Mouse (Mus musculus) large intestine, adult 2 months (tissue): ENCODE results near the gene Olfr250. TPM values are rescaled to one million over a fixed set of nuclear protein-coding genes. Genes with fewer than 3 reads are reported as not detected.
"Not testable (repeated sequence)": the region's sequence is repeated elsewhere in the genome, so short reads cannot be mapped to it uniquely, and the experiment has no call there.

Source experiments
- DNase-seq: peaks from one replicate; pipeline ENCODE4 v3.0.0-alpha.2; 2012; ENCODE audit warnings: low read depth, low spot score
- WGBS: fragments of 180-500 bp; shearing (Covaris S2); methylation state at CpG from one replicate; pipeline ENCODE4 v1.1.7; 2018; 5-methylcytosine and 5-hydroxymethylcytosine counted together
- polyA plus RNA-seq: library from polyadenylated mRNA; depleted of rRNA; stranded (reverse); fragments of >200 nt; gene quantifications from 2 replicates; pipeline ENCODE4 v1.2.3, GENCODE M21; 2012; rRNA removed

Olfr250 gene
- polyA plus RNA-seq, result not detected in 2 replicates

DNA sequence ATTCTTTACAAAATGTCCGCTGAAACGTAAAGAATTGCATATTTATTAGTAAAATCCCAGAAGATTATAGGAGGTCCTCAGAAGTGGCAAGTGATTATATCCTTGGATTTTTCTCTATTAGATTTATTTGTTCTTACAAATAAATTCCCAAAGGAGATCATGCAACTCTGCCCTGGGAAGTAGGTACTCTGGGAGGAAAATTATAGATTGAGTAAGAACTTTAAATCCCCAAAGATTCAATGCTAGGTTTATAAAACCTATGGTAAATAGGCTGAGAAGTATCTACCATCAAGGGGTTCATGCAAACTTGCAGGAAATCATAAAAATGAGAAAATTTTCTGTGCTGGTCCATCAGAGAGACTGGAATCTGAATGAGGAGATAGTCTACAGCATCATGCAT lies at the start of gene Olfr250:
TSS of gene Olfr250 (plus strand) at position 301 of the 400 bp plus-strand sequence.
- WGBS, result 88% methylated on average over 2 of the region's 2 CpGs
- no peak for DNase-seq

DNA sequence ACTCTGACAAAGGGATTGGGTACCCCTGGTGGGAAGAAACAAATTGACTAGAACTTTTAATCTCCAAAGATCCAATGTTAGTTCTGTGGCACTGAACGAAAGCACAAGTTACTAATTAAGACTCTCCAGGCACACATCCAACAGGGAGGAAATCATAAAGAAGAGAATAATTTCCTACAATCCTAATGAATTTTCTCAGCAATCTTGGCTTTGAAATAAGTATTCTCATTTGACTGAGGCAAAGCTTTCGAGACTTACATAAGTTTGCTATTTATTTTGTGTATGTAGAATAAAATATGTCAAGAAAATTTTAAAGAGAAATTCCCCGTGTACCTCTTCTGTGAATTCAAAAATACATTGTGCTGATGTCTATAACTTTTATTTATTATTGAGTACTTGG lies 37.9 kb upstream of the Olfr250 start, which contains the start of gene Olfr25:
TSS of gene Olfr25 (plus strand) at position 301 of the 400 bp plus-strand sequence.
- DNase-seq, result no peak
- WGBS, result 70% methylated on average over 3 of the region's 3 CpGs

DNA sequence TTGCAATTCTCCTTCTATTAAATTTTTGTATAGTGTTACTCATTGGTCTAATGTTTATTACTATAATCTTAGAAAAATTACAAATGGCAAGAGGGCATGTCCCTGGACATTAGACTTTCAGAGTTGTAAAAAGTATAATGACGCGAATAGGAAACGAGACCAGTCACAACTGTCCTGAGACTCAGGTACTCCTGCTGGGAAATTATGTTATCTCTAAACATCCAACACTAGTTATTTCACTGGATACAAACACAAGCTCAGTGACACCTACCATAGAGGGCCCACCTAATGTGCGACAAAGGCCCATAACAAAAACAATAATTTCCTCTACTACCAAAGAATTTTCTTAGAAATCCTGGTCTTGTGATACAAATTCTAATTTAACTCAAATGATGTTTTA lies 18.6 kb upstream of the Olfr250 start, which contains the start of gene Olfr898:
TSS of gene Olfr898 (plus strand) at position 301 of the 400 bp plus-strand sequence.
- 87% methylated on average over 4 of the region's 4 CpGs for WGBS
- no peak for DNase-seq

DNA sequence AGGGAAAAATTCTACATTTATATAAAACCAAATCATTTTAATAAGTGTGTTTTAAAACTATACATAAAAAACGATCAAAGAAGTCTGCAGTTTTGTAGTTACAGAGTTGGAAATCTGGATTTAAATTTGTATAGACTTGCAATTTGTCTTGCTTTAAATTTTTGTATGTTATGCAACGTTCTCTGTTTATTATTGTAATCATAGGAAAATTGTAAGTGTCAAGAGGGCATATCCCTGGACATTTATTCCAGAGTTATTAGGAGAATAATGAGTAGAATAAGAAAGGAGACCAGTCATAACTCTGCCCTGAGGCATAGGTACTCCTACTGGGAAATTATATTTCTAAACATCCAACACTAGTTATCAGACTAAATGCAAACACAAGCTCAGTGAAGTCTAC lies 10.1 kb downstream of the Olfr250 start, which contains the start of gene Olfr251:
TSS of gene Olfr251 (plus strand) at position 301 of the 400 bp plus-strand sequence.
- no peak for DNase-seq
- WGBS, result 43% methylated on average over 2 of the region's 2 CpGs

DNA sequence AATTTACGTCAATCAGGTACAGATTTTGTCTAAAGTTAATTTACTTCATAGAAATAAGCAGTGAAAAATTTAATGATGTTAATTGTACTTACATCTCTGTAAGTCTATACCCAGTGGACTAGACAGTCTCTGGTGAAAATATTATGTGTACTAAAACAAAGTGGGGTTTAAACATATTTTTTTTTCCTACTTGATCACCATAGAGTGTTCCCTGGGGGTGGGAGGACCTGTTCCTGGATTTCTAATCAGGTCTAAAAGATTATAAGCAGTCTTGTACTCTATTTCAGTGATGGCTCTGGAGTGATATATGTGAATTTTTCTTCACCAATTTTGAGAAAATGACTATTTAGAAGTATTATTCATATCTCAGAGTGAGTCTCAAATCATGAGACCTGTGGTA lies 34.7 kb downstream of the Olfr250 start, which contains the start of gene Olfr147:
TSS of gene Olfr147 (plus strand) at position 301 of the 400 bp plus-strand sequence.
- 83% methylated on average over 1 of the region's 1 CpGs for WGBS

DNA sequence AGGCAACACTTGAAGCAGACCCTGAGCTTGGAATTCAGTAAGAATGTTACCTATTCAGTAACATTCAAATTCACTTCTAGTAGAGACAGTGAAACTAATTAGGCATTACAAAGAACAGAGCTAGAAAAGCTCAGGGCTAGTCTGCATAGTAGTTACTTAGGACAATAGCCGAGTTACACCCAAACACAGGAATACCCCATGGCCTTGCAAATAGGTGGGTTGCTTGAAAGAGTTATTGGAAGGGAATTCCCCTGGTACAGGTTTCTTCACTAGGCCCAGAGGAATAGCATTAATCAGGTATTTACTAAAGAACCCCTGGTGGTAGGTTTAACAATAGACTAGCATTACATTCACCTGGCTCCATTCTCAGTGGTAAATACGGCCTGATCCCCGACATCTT lies 40.8 kb downstream of the Olfr250 start:
- WGBS, result 90% methylated on average over 3 of the region's 3 CpGs

More for the DNA sequence above, 34.7 kb downstream of the Olfr250 start, which contains the start of gene Olfr147:
- no peak for DNase-seq

DNA sequence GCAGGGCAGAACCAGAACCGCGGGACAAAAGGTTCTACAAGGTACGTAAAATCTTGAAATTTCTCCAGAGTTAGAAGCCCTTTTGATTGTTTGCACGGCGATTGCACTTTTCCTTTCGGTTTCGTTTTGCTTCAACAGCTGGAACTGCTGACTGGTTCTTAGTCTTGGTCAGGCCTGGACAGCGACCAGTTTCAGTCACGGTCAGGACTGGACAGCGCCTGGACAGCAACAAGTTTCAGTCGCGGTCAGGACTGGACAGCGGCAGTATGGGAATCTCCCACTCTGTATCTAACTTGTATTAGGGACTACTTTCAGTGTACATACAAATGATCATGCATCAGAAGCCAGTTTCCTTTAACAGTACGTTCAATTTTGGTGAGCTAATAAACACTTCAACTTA lies 46.8 kb downstream of the Olfr250 start:
- 91% methylated on average over 14 of the region's 14 CpGs for WGBS

More for the DNA sequence above, 40.8 kb downstream of the Olfr250 start:
- DNase-seq, result not testable (repeated sequence)

More for the DNA sequence above, 46.8 kb downstream of the Olfr250 start:
- not testable (repeated sequence) for DNase-seq

Other genes with a start within 250 kb of the Olfr250 start
- gene Olfr890, start 224.4 kb upstream of the Olfr250 start, polyA plus RNA-seq, result not detected in 2 replicates
- not detected in 2 replicates for gene Olfr891, start 186.1 kb upstream of the Olfr250 start, polyA plus RNA-seq
- not detected in 2 replicates for gene Olfr893, start 158.5 kb upstream of the Olfr250 start, polyA plus RNA-seq
- not detected in 2 replicates for gene Olfr894, start 148.8 kb upstream of the Olfr250 start, polyA plus RNA-seq
- not detected in 2 replicates for gene Olfr143, start 114.1 kb upstream of the Olfr250 start, polyA plus RNA-seq
- not detected in 2 replicates for gene Olfr895, start 99.0 kb upstream of the Olfr250 start, polyA plus RNA-seq
- not detected in 2 replicates for gene Olfr896-ps1, start 75.8 kb upstream of the Olfr250 start, polyA plus RNA-seq
- not detected in 2 replicates for gene Olfr25, start 37.8 kb upstream of the Olfr250 start, polyA plus RNA-seq
- gene Olfr898, start 18.5 kb upstream of the Olfr250 start, polyA plus RNA-seq, result not detected in 2 replicates
- gene Olfr251, start 10.2 kb downstream of the Olfr250 start, polyA plus RNA-seq, result not detected in 2 replicates
- gene Olfr147, start 34.8 kb downstream of the Olfr250 start, polyA plus RNA-seq, result not detected in 2 replicates
- not detected in 2 replicates for gene Olfr901, start 62.6 kb downstream of the Olfr250 start, polyA plus RNA-seq
- not detected in 2 replicates for gene Olfr902, start 80.8 kb downstream of the Olfr250 start, polyA plus RNA-seq
- not detected in 2 replicates for gene Olfr904, start 96.2 kb downstream of the Olfr250 start, polyA plus RNA-seq
- gene Olfr905, start 104.2 kb downstream of the Olfr250 start, polyA plus RNA-seq, result not detected in 2 replicates
- not detected in 2 replicates for gene Olfr906, start 120.2 kb downstream of the Olfr250 start, polyA plus RNA-seq
- gene Olfr907, start 128.9 kb downstream of the Olfr250 start, polyA plus RNA-seq, result not detected in 2 replicates
- gene Olfr911-ps1, start 154.7 kb downstream of the Olfr250 start, polyA plus RNA-seq, result not detected in 2 replicates
- not detected in 2 replicates for gene Olfr910, start 171.0 kb downstream of the Olfr250 start, polyA plus RNA-seq
- not detected in 2 replicates for gene Olfr912, start 213.3 kb downstream of the Olfr250 start, polyA plus RNA-seq
- gene Olfr913, start 225.9 kb downstream of the Olfr250 start, polyA plus RNA-seq, result not detected in 2 replicates
- not detected in 2 replicates for gene Olfr914, start 238.2 kb downstream of the Olfr250 start, polyA plus RNA-seq